Mouse (Mus musculus) MEL (cell line): ENCODE measurements around the gene Rab11a. TPM values are rescaled to one million over a fixed set of nuclear protein-coding genes. Genes with fewer than 3 reads are reported as not detected.

Experiments used
- DNase-seq: peaks from one replicate; pipeline ENCODE4 v3.0.0; 2011; ENCODE audit warnings: low read depth, low spot score
- H3K27ac ChIP-seq: 2 replicates; pipeline ENCODE4 v1.5.1; 2012; ENCODE audit warnings: low read depth, mild to moderate bottlenecking, control low read depth, low read length, moderate library complexity; ENCODE audit not compliant: control insufficient read depth
- H3K27me3 ChIP-seq, 2 experiments: fragments of 150-350 bp in 1 of 2; sonication (generic) in 1 of 2; 2 replicates each; pipeline ENCODE4 v1.6.1; 2012; ENCODE audit warnings: low read length in 2 of 2, mild to moderate bottlenecking in 2 of 2, improper control_type of control experiment in 1 of 2, moderate library complexity in 1 of 2; ENCODE audit not compliant: insufficient read depth in 2 of 2, control insufficient read depth in 1 of 2
- H3K36me3 ChIP-seq, 2 experiments: 2 replicates each; pipeline ENCODE4 v1.6.1; 2012 to 2014; ENCODE audit warnings: low read length in 2 of 2, improper control_type of control experiment in 1 of 2, inconsistent platforms in 1 of 2, mild to moderate bottlenecking in 1 of 2; ENCODE audit not compliant: insufficient read depth in 2 of 2, control insufficient read depth in 1 of 2
- H3K4me1 ChIP-seq, 2 experiments: fragments of 150-350 bp in 1 of 2; sonication (generic) in 1 of 2; 2 replicates each; pipeline ENCODE4 v1.6.1; 2012; ENCODE audit warnings: low read length in 2 of 2, improper control_type of control experiment in 1 of 2, mild to moderate bottlenecking in 1 of 2; ENCODE audit not compliant: insufficient read depth in 2 of 2, control insufficient read depth in 1 of 2
- H3K4me3 ChIP-seq, 2 experiments: fragments of 150-350 bp in 1 of 2; sonication (generic) in 1 of 2; 2 replicates each; pipeline ENCODE4 v1.5.1; 2012; ENCODE audit warnings: low read depth in 2 of 2, low read length in 2 of 2, mild to moderate bottlenecking in 2 of 2, moderate library complexity in 2 of 2, control low read depth in 1 of 2, improper control_type of control experiment in 1 of 2; ENCODE audit not compliant: control insufficient read depth in 1 of 2, insufficient read depth in 1 of 2
- H3K79me2 ChIP-seq: 2 replicates; pipeline ENCODE4 v1.6.1; 2012; ENCODE audit warnings: mild to moderate bottlenecking, low read length, moderate library complexity; ENCODE audit not compliant: control insufficient read depth, poor library complexity, insufficient read depth
- H3K9ac ChIP-seq: 2 replicates; pipeline ENCODE4 v1.6.1; 2012; ENCODE audit warnings: low read depth, mild to moderate bottlenecking, control low read depth, low read length, moderate library complexity; ENCODE audit not compliant: control insufficient read depth, poor library complexity, severe bottlenecking
- H3K9me3 ChIP-seq: fragments of 150-350 bp; sonication (generic); replicated peaks from 2 replicates; pipeline ENCODE4 v1.6.1; 2012; ENCODE audit warnings: mild to moderate bottlenecking, low read length, improper control_type of control experiment, moderate library complexity; ENCODE audit not compliant: insufficient read depth
- CTCF ChIP-seq, 3 experiments: IDR thresholded peaks in 2 of 3; conservative IDR thresholded peaks in 1 of 3; 2 replicates each; pipeline ENCODE4 v1.5.1; 2011 to 2012; ENCODE audit warnings: low read length in 3 of 3, low read depth in 2 of 3, mild to moderate bottlenecking in 2 of 3, improper control_type of control experiment in 1 of 3, inconsistent platforms in 1 of 3, mixed read lengths in 1 of 3, moderate library complexity in 1 of 3; ENCODE audit not compliant: control insufficient read depth in 1 of 3, insufficient read depth in 1 of 3, poor library complexity in 1 of 3, severe bottlenecking in 1 of 3
- ELF1 ChIP-seq: IDR thresholded peaks from 2 replicates; pipeline ENCODE4 v1.6.1; 2014; ENCODE audit warnings: low read depth, mild to moderate bottlenecking, inconsistent platforms, low read length, improper control_type of control experiment, moderate library complexity
- ETS1 ChIP-seq: IDR thresholded peaks from 2 replicates; pipeline ENCODE4 v1.6.1; 2012; ENCODE audit warnings: low read depth, mild to moderate bottlenecking, inconsistent platforms, low read length, improper control_type of control experiment, moderate library complexity
- GATA1 ChIP-seq: IDR thresholded peaks from 2 replicates; pipeline ENCODE4 v1.6.1; 2011; ENCODE audit warnings: low read depth, low read length, improper control_type of control experiment
- HCFC1 ChIP-seq: IDR thresholded peaks from 2 replicates; pipeline ENCODE4 v1.6.1; 2012; ENCODE audit warnings: low read depth, mild to moderate bottlenecking, inconsistent platforms, low read length, improper control_type of control experiment, moderate library complexity
- MAX ChIP-seq: IDR thresholded peaks from 2 replicates; pipeline ENCODE4 v1.6.1; 2011; ENCODE audit warnings: low read length, improper control_type of control experiment
- MYB ChIP-seq: IDR thresholded peaks from 2 replicates; pipeline ENCODE4 v1.6.1; 2011; ENCODE audit warnings: mild to moderate bottlenecking, low read depth, low read length, improper control_type of control experiment
- MYC ChIP-seq: IDR thresholded peaks from 2 replicates; pipeline ENCODE4 v1.6.1; 2011; ENCODE audit warnings: low read depth, mild to moderate bottlenecking, low read length, improper control_type of control experiment, moderate library complexity
- NRF1 ChIP-seq: IDR thresholded peaks from 2 replicates; pipeline ENCODE4 v1.6.1; 2014; ENCODE audit warnings: low read depth, mild to moderate bottlenecking, inconsistent platforms, low read length, improper control_type of control experiment, moderate library complexity; ENCODE audit not compliant: poor library complexity, insufficient read depth, severe bottlenecking
- POLR2A ChIP-seq, 2 experiments: IDR thresholded peaks; 2 replicates each; pipeline ENCODE4 v1.6.1; 2011 to 2012; ENCODE audit warnings: low read length in 2 of 2, mild to moderate bottlenecking in 2 of 2, control low read depth in 1 of 2, improper control_type of control experiment in 1 of 2, low read depth in 1 of 2, moderate library complexity in 1 of 2; ENCODE audit not compliant: control insufficient read depth in 1 of 2, insufficient read depth in 1 of 2, poor library complexity in 1 of 2
- POLR2AphosphoS5 ChIP-seq: IDR thresholded peaks from 2 replicates; pipeline ENCODE4 v1.6.1; 2012; ENCODE audit warnings: low read depth, borderline replicate concordance, mild to moderate bottlenecking, inconsistent platforms, low read length, moderate library complexity, mixed read lengths
- RAD21 ChIP-seq: IDR thresholded peaks from 2 replicates; pipeline ENCODE4 v1.6.1; 2011; ENCODE audit warnings: mild to moderate bottlenecking, low read depth, low read length, improper control_type of control experiment
- RCOR1 ChIP-seq: IDR thresholded peaks from 2 replicates; pipeline ENCODE4 v1.6.1; 2012; ENCODE audit warnings: low read depth, mild to moderate bottlenecking, inconsistent platforms, low read length, improper control_type of control experiment
- SIN3A ChIP-seq: IDR thresholded peaks from 2 replicates; pipeline ENCODE4 v1.6.1; 2012; ENCODE audit warnings: low read length, improper control_type of control experiment, inconsistent platforms
- SMC3 ChIP-seq: IDR thresholded peaks from 2 replicates; pipeline ENCODE4 v1.6.1; 2011; ENCODE audit warnings: low read depth, low read length, improper control_type of control experiment
- UBTF ChIP-seq: IDR thresholded peaks from 2 replicates; pipeline ENCODE4 v1.6.1; 2012; ENCODE audit warnings: low read depth, mild to moderate bottlenecking, inconsistent platforms, low read length, improper control_type of control experiment, moderate library complexity, borderline replicate concordance; ENCODE audit not compliant: insufficient read depth
- USF2 ChIP-seq, 2 experiments: IDR thresholded peaks; 2 replicates each; pipeline ENCODE4 v1.6.1; 2011 to 2012; ENCODE audit warnings: improper control_type of control experiment in 2 of 2, low read length in 2 of 2, borderline replicate concordance in 1 of 2, inconsistent platforms in 1 of 2, low read depth in 1 of 2, mild to moderate bottlenecking in 1 of 2; ENCODE audit not compliant: insufficient read depth in 1 of 2
- ZC3H11A ChIP-seq: IDR thresholded peaks from 2 replicates; pipeline ENCODE4 v1.6.1; 2012; ENCODE audit warnings: low read depth, mild to moderate bottlenecking, inconsistent platforms, low read length, improper control_type of control experiment
- ZNF384 ChIP-seq: IDR thresholded peaks from 2 replicates; pipeline ENCODE4 v1.6.1; 2012; ENCODE audit warnings: low read depth, mild to moderate bottlenecking, inconsistent platforms, low read length, improper control_type of control experiment
- polyA plus RNA-seq, 2 experiments: library from polyadenylated mRNA; stranded (reverse) in 1 of 2; unstranded in 1 of 2; fragments of >175 nt in 1 of 2; fragments of >200 nt in 1 of 2; gene quantifications; 2 replicates each; pipeline versions ENCODE4 v1.2.1 to v1.2.4; 2012; ENCODE audit warnings: low replicate concordance in 2 of 2, low read depth in 1 of 2; ENCODE audit not compliant: insufficient read length in 2 of 2, insufficient read depth in 1 of 2, missing spikeins in 1 of 2
- total RNA-seq: library from RNA; depleted of rRNA; stranded (reverse); fragments of 300-350 nt; gene quantifications from 2 replicates; pipeline ENCODE4 v1.2.3, GENCODE M21; 2012

The Rab11a gene
- total and polyA plus RNA-seq, 3 experiments: 93.7 to 212 TPM; not detected in 1

DNA sequence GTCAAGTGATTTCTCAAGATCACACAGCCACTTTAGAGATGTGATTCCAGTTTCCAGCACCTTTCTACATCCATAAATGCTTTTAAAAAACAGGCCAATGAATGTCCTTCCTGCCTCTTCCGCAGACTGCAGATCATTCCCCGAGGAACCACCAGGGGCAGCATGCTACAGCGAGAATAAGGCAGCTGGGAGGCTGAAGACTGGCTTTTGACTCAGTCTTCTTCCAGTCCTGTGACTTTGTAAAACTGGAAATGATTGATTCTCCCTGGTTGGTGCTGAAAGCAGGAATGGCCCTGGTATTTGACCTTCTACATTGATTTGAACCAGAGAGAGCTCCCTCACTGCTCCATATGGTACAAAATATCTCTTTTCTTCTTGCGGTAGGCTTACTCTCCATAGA, 47.3 kb upstream of the Rab11a start:
- peaks cover 4 to 8% of the 10 kb centered on the region in 2 experiments for H3K4me1 ChIP-seq
- H3K27me3 ChIP-seq: no peaks in the 10 kb centered on the region
- no peaks in the 10 kb centered on the region for H3K9me3 ChIP-seq
- DNase-seq: peak; percentile 83
- no peak overlapping the region for H3K4me3 ChIP-seq
- TF ChIP-seq RAD21: peak; percentile 91
- no peak for TF ChIP-seq MYB
- TF ChIP-seq SMC3: peak; percentile 85
- no peak for TF ChIP-seq SIN3A
- TF ChIP-seq ZNF384: peak; percentile 24; the same call in 1 of the 2 replicates
- no peak for TF ChIP-seq MAX
- no peak for TF ChIP-seq RCOR1
- peak; percentile 48; the same call in 1 of the 2 replicates for TF ChIP-seq ELF1
- peak; percentile 87 to 92 (median 91) for TF ChIP-seq CTCF (IDR thresholded peaks at IDR 0.05 in 2 of 3, conservative IDR thresholded peaks at IDR 0.05 in 1 of 3; ENCODE audit: control insufficient read depth in 1 of 3, insufficient read depth in 1 of 3, low read depth in 2 of 3, low read length in 3 of 3, poor library complexity in 1 of 3, severe bottlenecking in 1 of 3)
- TF ChIP-seq POLR2AphosphoS5: no peak
- TF ChIP-seq ZC3H11A: peak; percentile 82
- TF ChIP-seq, all 39 proteins: peak for 6
- H3K79me2 ChIP-seq: no peaks in the 10 kb centered on the region; the same call in 1 of the 2 replicates
- no peak overlapping the region for H3K9ac ChIP-seq
- H3K27ac ChIP-seq: no peak overlapping the region
- H3K36me3 ChIP-seq: peaks cover 0 to 9% of the 10 kb centered on the region in 2 experiments; a peak in 2 of 4 replicates

DNA sequence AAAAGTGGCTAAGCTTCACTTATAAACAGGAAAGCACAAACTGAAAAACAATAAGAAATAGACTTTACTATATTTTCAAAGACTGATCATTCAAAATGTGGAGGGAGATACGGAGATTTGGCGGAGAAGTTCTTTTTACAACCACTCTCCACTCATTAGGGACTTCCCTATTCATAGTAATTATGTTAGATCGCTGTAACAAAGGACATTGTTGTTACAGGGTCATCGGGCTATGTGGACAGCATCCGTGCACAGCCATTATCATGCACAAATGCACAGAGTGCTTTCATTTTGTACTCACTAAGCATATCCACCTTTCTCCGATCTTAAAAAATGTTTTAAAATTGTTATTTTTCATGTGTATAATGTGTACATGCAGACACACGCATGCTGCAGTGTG, 46.0 kb upstream of the Rab11a start:
- peaks cover 3% of the 10 kb centered on the region in 2 experiments for H3K4me1 ChIP-seq
- TF ChIP-seq NRF1 (no peak), ETS1 (no peak), UBTF (no peak), SMC3 (no peak)
- H3K9me3 ChIP-seq: no peaks in the 10 kb centered on the region
- no peak overlapping the region for H3K9ac ChIP-seq
- no peak overlapping the region for H3K4me3 ChIP-seq
- no peak overlapping the region for H3K27ac ChIP-seq
- no peaks in the 10 kb centered on the region for H3K27me3 ChIP-seq
- peaks cover 0 to 3% of the 10 kb centered on the region in 2 experiments; a peak in 1 of 4 replicates for H3K36me3 ChIP-seq
- DNase-seq: no peak
- H3K79me2 ChIP-seq: no peaks in the 10 kb centered on the region

DNA sequence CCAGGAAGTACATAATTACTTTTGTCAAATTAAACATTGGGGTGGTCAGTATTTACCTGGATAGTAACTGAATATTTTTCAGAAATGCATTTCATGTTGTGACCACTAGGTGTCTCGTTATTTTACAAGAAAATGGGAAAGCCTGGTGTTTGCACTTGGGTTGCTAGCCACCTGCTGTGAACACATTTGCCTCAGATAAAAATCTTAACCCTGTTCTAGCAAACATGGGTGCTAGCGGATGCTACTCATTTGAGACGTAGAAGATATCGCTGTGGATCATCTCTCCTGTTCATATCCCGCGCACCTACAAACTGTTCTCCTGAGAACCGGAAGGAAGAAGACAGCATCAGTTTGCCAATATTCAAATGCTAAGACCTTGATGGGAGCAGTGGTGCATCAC, 42.1 kb upstream of the Rab11a start:
- Histone ChIP-seq H3K4me1 (peaks cover 3% of the 10 kb centered on the region in 2 experiments; a peak in 3 of 4 replicates), H3K27me3 (no peaks in the 10 kb centered on the region), H3K36me3 (peaks cover 0 to 3% of the 10 kb centered on the region in 2 experiments; a peak in 1 of 4 replicates), H3K9me3 (no peaks in the 10 kb centered on the region), H3K9ac (no peak overlapping the region)
- TF ChIP-seq MYB (no peak), POLR2A (IDR thresholded peaks at IDR 0.05; ENCODE audit: control insufficient read depth in 1 of 2, insufficient read depth in 1 of 2, low read depth in 1 of 2, low read length in 2 of 2, poor library complexity in 1 of 2) (no peak), RAD21 (peak; percentile 83), CTCF (IDR thresholded peaks at IDR 0.05 in 2 of 3, conservative IDR thresholded peaks at IDR 0.05 in 1 of 3; ENCODE audit: control insufficient read depth in 1 of 3, insufficient read depth in 1 of 3, low read depth in 2 of 3, low read length in 3 of 3, poor library complexity in 1 of 3, severe bottlenecking in 1 of 3) (peak; percentile 29 to 88 (median 59); a peak in 4 of 6 replicates), GATA1 (peak; percentile 51), SMC3 (peak; percentile 96), HCFC1 (0 out of 2 replicates have a peak, but pooled peaks have one; percentile 38), USF2 (IDR thresholded peaks at IDR 0.05; ENCODE audit: borderline replicate concordance in 1 of 2, insufficient read depth in 1 of 2, low read depth in 1 of 2, low read length in 2 of 2) (no peak), MYC (0 out of 2 replicates have a peak, but pooled peaks have one; percentile 33), ZC3H11A (peak; percentile 95)
- TF ChIP-seq, all 39 proteins: peak for 7
- peak; percentile 67 for DNase-seq
- Histone ChIP-seq H3K4me3 (no peak overlapping the region), H3K79me2 (no peaks in the 10 kb centered on the region), H3K27ac (no peak overlapping the region)
